Mouse (Mus musculus): ENCODE data around the gene Atp13a2.

The Atp13a2 gene

DNA sequence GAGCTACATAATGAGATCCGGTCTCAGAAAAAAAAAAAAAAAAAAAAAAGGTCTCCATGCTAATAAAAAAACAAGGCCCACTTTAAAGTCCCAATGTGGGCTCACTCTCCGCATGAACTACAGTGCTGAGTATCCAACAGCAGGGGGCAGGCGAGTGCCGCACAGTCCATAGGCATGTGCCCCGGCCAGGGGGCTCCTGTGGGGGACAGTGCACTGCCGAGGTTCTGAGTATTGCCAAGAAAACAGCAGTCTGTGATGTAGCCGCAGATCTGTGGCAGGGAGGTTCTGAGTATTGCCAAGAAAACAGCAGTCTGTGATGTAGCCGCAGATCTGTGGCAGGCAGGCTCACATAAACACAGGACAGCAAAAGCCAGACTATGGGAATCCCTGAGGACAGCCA lies 58.1 kb downstream of the Atp13a2 start:
- DNase-seq (ENCODE audit: low spot score): peak; percentile 26

DNA sequence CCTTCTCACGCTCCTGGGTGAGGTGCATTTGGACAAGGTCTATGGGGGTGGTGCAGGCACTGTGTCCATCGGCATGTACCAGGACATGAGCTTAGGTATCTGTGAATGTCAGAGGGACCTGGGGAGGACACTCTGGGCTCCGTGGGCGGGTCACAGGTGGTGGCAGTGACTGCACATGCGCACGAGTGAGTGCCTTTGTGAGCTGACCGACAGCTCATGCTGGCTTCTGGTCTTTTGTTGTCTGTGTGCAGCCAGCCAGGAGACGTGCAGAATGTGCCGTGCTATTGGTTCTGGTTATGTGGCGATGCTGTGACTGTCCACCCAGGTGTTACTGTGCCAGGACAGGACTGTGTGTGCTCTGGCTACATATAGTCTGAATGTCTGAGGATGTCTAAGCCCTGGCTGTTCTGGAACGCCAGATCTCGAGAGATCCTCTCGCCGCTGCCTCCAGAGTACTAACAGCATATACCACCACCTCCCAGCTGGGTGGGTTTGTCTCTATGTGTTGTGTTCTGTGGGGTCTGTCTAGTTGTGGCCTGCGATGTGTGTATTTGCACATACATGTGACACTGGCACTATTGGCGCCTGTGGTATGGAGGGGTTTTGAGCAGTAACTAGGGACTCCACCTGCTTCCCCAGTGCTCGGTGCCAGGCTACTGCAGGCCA lies 62.3 kb downstream of the Atp13a2 start:
- DNase-seq (ENCODE audit: low spot score): no peak

DNA sequence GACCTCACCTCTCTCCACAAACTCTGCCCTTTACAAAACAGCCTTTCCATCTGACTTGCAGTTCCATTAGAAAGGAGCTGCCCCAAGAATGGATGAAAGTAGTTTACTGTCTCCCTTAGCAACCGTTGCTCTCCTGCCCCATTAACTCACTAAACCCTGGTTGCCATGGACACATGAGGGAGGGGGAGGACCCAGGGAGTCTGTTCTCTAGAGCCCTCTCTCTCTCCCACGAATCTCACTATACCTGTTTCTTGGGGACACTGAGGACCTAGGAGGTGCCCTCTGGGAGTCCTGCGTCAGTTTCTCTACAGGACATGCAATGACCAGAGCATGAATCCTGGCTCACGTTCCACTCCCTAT lies 62.8 kb downstream of the Atp13a2 start:
- no peak for DNase-seq (ENCODE audit: low spot score)

DNA sequence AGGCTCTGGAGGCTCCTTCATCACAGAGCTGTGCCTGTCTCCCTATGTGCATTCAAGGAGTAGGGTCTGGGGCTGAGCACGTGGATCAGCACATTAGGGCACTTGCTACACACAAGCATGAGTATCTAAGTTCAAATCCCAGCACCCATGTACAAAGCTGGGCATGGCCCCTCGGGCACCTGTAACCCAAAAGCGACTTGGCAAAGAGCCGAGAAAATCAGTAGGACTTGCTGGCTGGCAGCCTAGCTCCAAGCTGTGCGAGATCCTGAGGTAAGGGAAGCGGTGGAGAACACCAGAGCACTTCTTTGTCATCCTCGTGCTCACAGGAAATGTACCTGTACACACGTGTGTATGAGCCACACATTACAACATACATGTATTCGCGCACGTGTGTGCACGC lies 65.8 kb downstream of the Atp13a2 start:
- DNase-seq (ENCODE audit: low spot score): no peak

DNA sequence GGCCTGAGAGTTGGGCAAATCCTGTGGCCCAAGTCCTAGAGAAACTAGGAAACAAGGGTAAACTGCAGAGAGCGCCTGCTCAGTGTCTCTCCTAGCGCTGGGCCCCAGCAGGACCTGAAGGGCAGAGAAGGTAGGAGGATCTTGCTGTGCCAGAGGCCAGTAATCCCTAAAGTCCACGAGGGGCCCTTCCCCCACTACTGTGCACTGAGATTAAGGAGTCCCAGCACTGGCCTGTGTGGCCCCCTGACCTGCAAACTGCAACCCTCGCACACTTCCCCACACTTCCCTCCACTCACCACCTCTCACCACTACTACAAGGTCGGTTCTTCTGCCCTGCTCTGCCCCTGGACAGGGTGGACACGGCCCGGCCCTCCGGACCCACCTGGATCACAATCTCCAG lies 66.5 kb downstream of the Atp13a2 start:
- DNase-seq (ENCODE audit: low spot score): no peak

DNA sequence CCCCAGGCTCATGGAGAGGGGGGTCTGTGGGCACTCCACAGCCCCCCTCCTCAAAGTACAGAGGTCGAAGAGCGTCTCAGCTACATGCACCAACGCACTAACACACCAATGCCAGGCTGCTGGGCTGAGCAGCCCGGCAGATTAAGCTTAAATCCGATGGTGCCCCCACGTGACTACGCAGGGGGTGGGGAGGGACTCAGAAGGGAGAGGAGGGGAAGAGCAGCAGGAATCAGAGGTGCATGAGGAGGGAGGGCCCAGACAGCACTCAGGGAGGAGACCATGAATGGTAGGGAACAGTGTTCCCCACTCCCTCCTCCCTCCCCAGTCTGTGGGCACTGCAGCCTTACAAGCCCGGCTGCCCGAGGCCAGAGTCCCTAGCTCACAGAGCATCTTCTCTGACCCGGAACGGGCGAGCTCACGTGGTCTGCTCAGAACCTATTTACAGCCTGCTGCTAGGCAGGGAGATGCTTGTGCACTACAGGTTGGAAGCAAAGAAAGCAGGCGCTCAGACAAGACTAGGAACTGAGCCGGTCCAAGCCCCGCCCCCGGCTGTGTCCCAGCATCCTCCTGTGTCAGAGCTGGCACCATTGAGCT lies 67.0 kb downstream of the Atp13a2 start:
- DNase-seq (ENCODE audit: low spot score): no peak

Data from adipocyte (in vitro differentiated cells).